Mouse (Mus musculus) forebrain, embryonic 11.5 days (tissue): Measurements from ENCODE around the gene Pcolce. TPM values are rescaled to one million over a fixed set of nuclear protein-coding genes. Genes with fewer than 3 reads are reported as not detected.

ENCODE experiments used
- ATAC-seq: fragments of 200-750 bp; cut with Nextera tagmentation; replicated peaks from 2 replicates; pipeline ENCODE4 v1.8.0; 2017; ENCODE audit warnings: moderate TSS enrichment; ENCODE audit not compliant: low FRiP score
- DNase-seq: peaks from one replicate; pipeline ENCODE4 v3.0.0-alpha.2; 2017; ENCODE audit warnings: low spot score
- H3K27ac ChIP-seq: fragments of 300-500 bp; sonication (generic); 2 replicates; pipeline ENCODE4 v1.5.1; 2014; ENCODE audit warnings: low read depth, low read length
- H3K27me3 ChIP-seq: fragments of 300-500 bp; sonication (generic); 2 replicates; pipeline ENCODE4 v1.6.1; 2014; ENCODE audit warnings: mild to moderate bottlenecking, low read length, mixed read lengths; ENCODE audit not compliant: control insufficient read depth, insufficient read depth
- H3K36me3 ChIP-seq: fragments of 300-500 bp; sonication (generic); 2 replicates; pipeline ENCODE4 v1.6.1; 2014; ENCODE audit warnings: mild to moderate bottlenecking, low read length, moderate library complexity, mixed read lengths; ENCODE audit not compliant: control insufficient read depth, insufficient read depth
- H3K4me1 ChIP-seq: fragments of 300-500 bp; sonication (generic); replicated peaks from 2 replicates; pipeline ENCODE4 v1.6.1; 2014; ENCODE audit warnings: low read length, mixed read lengths; ENCODE audit not compliant: control insufficient read depth, insufficient read depth
- H3K4me2 ChIP-seq: fragments of 300-500 bp; sonication (generic); 2 replicates; pipeline ENCODE4 v1.6.1; 2014; ENCODE audit warnings: low read depth, mild to moderate bottlenecking, low read length, moderate library complexity, mixed read lengths; ENCODE audit not compliant: severe bottlenecking
- H3K4me3 ChIP-seq: fragments of 300-500 bp; sonication (generic); 2 replicates; pipeline ENCODE4 v1.5.1; 2014; ENCODE audit warnings: low read depth, low read length
- H3K9ac ChIP-seq: fragments of 300-500 bp; sonication (generic); 2 replicates; pipeline ENCODE4 v1.6.1; 2014; ENCODE audit warnings: low read length
- H3K9me3 ChIP-seq: fragments of 300-500 bp; sonication (generic); 2 replicates; pipeline ENCODE4 v1.6.1; 2016; ENCODE audit warnings: low read length, mixed read lengths; ENCODE audit not compliant: control insufficient read depth
- WGBS: fragments of 180-500 bp; shearing (Covaris S2); extraction: QIAGEN DNeasy Blood & Tissue Kit; methylation state at CpG from one replicate; pipeline ENCODE4 v1.1.7; 2014; 5-methylcytosine and 5-hydroxymethylcytosine counted together
- polyA plus RNA-seq: library from polyadenylated mRNA; unstranded; fragments of >200 nt; fragmentation: Nextera tagmentation; extraction: Ambion mirVana; gene quantifications from 2 replicates; pipeline ENCODE4 v1.2.1, GENCODE M21; 2014

The Pcolce gene
- polyA plus RNA-seq, 1 experiment from 2014 or later = 54.8 TPM

- Histone ChIP-seq H3K9me3 (no peaks in the 10 kb centered on the region), H3K9ac (no peak overlapping the region), H3K27ac (no peak overlapping the region), H3K27me3 (no peaks in the 10 kb centered on the region), H3K4me3 (no peak overlapping the region), H3K36me3 (no peaks in the 10 kb centered on the region), H3K4me1 (no peaks in the 10 kb centered on the region; the same call in 1 of the 2 replicates), H3K4me2 (no peak overlapping the region)
- ATAC-seq = no peak
- 81% methylated on average over 17 of the region's 17 CpGs for WGBS
- DNase-seq = no peak
Observed at GRCm38 (mm10) chr5:137570691-137571586, 42.6 kb downstream of the Pcolce start.

- no peak overlapping the region for H3K4me3 ChIP-seq
- H3K9me3 ChIP-seq = no peaks in the 10 kb centered on the region
- no peak overlapping the region for H3K9ac ChIP-seq
- ATAC-seq = no peak
- no peak for DNase-seq
- no peak overlapping the region for H3K27ac ChIP-seq
- H3K4me2 ChIP-seq = no peak overlapping the region
- H3K27me3 ChIP-seq = no peaks in the 10 kb centered on the region
- H3K36me3 ChIP-seq = no peaks in the 10 kb centered on the region
- no peaks in the 10 kb centered on the region; the same call in 1 of the 2 replicates for H3K4me1 ChIP-seq
- 65% methylated on average over 7 of the region's 7 CpGs for WGBS
Observed at GRCm38 (mm10) chr5:137570181-137570580, 43.4 kb downstream of the Pcolce start.

- Histone ChIP-seq H3K4me3 (no peak within 1 kb of the TSS), H3K27ac (no peak within 1 kb of the TSS), H3K9me3 (no peaks in the 10 kb centered on the region), H3K9ac (no peak within 1 kb of the TSS), H3K4me1 (no peaks in the 10 kb centered on the region; the same call in 1 of the 2 replicates), H3K36me3 (no peaks in the 10 kb centered on the region), H3K4me2 (no peak within 1 kb of the TSS), H3K27me3 (no peaks in the 10 kb centered on the region)
- ATAC-seq = no peak
- peak; percentile 59 for DNase-seq
- WGBS = 34% methylated on average over 9 of the region's 9 CpGs
Observed at GRCm38 (mm10) chr5:137569665-137570064, 43.9 kb downstream of the Pcolce start, which contains the start of gene Tfr2. Tfr2 (plus strand) TSS chr5:137569840.

- no peak for ATAC-seq
- Histone ChIP-seq H3K27ac (no peak overlapping the region), H3K36me3 (no peaks in the 10 kb centered on the region), H3K27me3 (no peaks in the 10 kb centered on the region), H3K9me3 (no peaks in the 10 kb centered on the region), H3K9ac (no peak overlapping the region), H3K4me1 (no peaks in the 10 kb centered on the region), H3K4me3 (no peak overlapping the region), H3K4me2 (no peak overlapping the region)
- 77% methylated on average over 12 of the region's 12 CpGs for WGBS
- DNase-seq = no peak
Observed at GRCm38 (mm10) chr5:137569031-137569430, 44.6 kb downstream of the Pcolce start.

- Histone ChIP-seq H3K9ac (no peak overlapping the region), H3K4me3 (no peak overlapping the region), H3K27ac (no peak overlapping the region), H3K36me3 (no peaks in the 10 kb centered on the region), H3K9me3 (no peaks in the 10 kb centered on the region), H3K4me2 (no peak overlapping the region), H3K27me3 (no peaks in the 10 kb centered on the region), H3K4me1 (no peaks in the 10 kb centered on the region)
- no peak for ATAC-seq
- DNase-seq = peak; percentile 46
- 82% methylated on average over 8 of the region's 8 CpGs for WGBS
Observed at GRCm38 (mm10) chr5:137568223-137568798, 45.3 kb downstream of the Pcolce start.

- H3K27ac ChIP-seq = no peak overlapping the region
- H3K9me3 ChIP-seq = no peaks in the 10 kb centered on the region
- no peaks in the 10 kb centered on the region for H3K36me3 ChIP-seq
- no peaks in the 10 kb centered on the region for H3K4me1 ChIP-seq
- ATAC-seq (no peak), DNase-seq (no peak)
- no peak overlapping the region for H3K4me3 ChIP-seq
- no peaks in the 10 kb centered on the region for H3K27me3 ChIP-seq
- H3K4me2 ChIP-seq = no peak overlapping the region
- H3K9ac ChIP-seq = no peak overlapping the region
- WGBS = 97% methylated on average over 5 of the region's 5 CpGs
Observed at GRCm38 (mm10) chr5:137566416-137566815, 47.2 kb downstream of the Pcolce start.

- DNase-seq = no peak
Observed at GRCm38 (mm10) chr5:137565744-137566143, 47.8 kb downstream of the Pcolce start.

GRCm38 (mm10) chr5:137562965-137563364, 50.6 kb downstream of the Pcolce start:
- DNase-seq = peak; percentile 48
- no peak overlapping the region for H3K9ac ChIP-seq
- H3K4me2 ChIP-seq = no peak overlapping the region

More at GRCm38 (mm10) chr5:137565744-137566143, 47.8 kb downstream of the Pcolce start:
- Histone ChIP-seq H3K27me3 (no peaks in the 10 kb centered on the region), H3K27ac (no peak overlapping the region), H3K4me1 (no peaks in the 10 kb centered on the region), H3K36me3 (no peaks in the 10 kb centered on the region), H3K4me2 (no peak overlapping the region), H3K4me3 (no peak overlapping the region), H3K9me3 (no peaks in the 10 kb centered on the region), H3K9ac (no peak overlapping the region)
- ATAC-seq = no peak
- WGBS = 72% methylated on average over 6 of the region's 6 CpGs

More at GRCm38 (mm10) chr5:137562965-137563364, 50.6 kb downstream of the Pcolce start:
- no peak overlapping the region for H3K27ac ChIP-seq
- H3K4me3 ChIP-seq = no peak overlapping the region
- no peaks in the 10 kb centered on the region for H3K9me3 ChIP-seq
- no peaks in the 10 kb centered on the region for H3K36me3 ChIP-seq
- ATAC-seq = no peak
- no peaks in the 10 kb centered on the region for H3K27me3 ChIP-seq
- no peaks in the 10 kb centered on the region for H3K4me1 ChIP-seq
- WGBS = 79% methylated on average over 10 of the region's 10 CpGs
